Mouse (Mus musculus) hindbrain, embryonic 13.5 days (tissue): ENCODE results near the gene Wwox. TPM values are rescaled to one million over a fixed set of nuclear protein-coding genes. Genes with fewer than 3 reads are reported as not detected.

Source experiments
- ATAC-seq: fragments of 200-750 bp; cut with Nextera tagmentation; 2 replicates; pipeline ENCODE4 v1.8.0; 2017; ENCODE audit warnings: moderate TSS enrichment; ENCODE audit not compliant: low FRiP score
- H3K27ac ChIP-seq: fragments of 300-500 bp; sonication (generic); 2 replicates; pipeline ENCODE4 v1.5.1; 2015; ENCODE audit warnings: inconsistent platforms, mild to moderate bottlenecking, moderate library complexity
- H3K27me3 ChIP-seq: fragments of 300-500 bp; sonication (generic); 2 replicates; pipeline ENCODE4 v1.6.1; 2015; ENCODE audit warnings: mild to moderate bottlenecking, inconsistent platforms
- H3K36me3 ChIP-seq: fragments of 300-500 bp; sonication (generic); 2 replicates; pipeline ENCODE4 v1.6.1; 2015; ENCODE audit warnings: mild to moderate bottlenecking, inconsistent platforms
- H3K4me1 ChIP-seq: fragments of 300-500 bp; sonication (generic); replicated peaks from 2 replicates; pipeline ENCODE4 v1.6.1; 2015; ENCODE audit warnings: inconsistent platforms
- H3K4me2 ChIP-seq: fragments of 300-500 bp; sonication (generic); 2 replicates; pipeline ENCODE4 v1.6.1; 2015; ENCODE audit warnings: inconsistent platforms, mild to moderate bottlenecking, moderate library complexity
- H3K4me3 ChIP-seq: fragments of 300-500 bp; sonication (generic); 2 replicates; pipeline ENCODE4 v1.5.1; 2015; ENCODE audit warnings: mild to moderate bottlenecking, inconsistent platforms
- H3K9ac ChIP-seq: fragments of 300-500 bp; sonication (generic); 2 replicates; pipeline ENCODE4 v1.6.1; 2015; ENCODE audit warnings: mild to moderate bottlenecking, inconsistent platforms
- H3K9me3 ChIP-seq: fragments of 300-500 bp; sonication (generic); 2 replicates; pipeline ENCODE4 v1.6.1; 2016; ENCODE audit warnings: inconsistent platforms
- WGBS: fragments of 180-500 bp; shearing (Covaris S2); methylation state at CpG from one replicate; pipeline ENCODE4 v1.1.7; 2015; 5-methylcytosine and 5-hydroxymethylcytosine counted together
- polyA plus RNA-seq: library from polyadenylated mRNA; unstranded; fragments of >200 nt; fragmentation: Nextera tagmentation; extraction: Ambion mirVana; gene quantifications from 2 replicates; pipeline ENCODE4 v1.2.1, GENCODE M21; 2015

Gene Wwox
- polyA plus RNA-seq, 1 experiment from 2014 or later, result 13.8 TPM

GRCm38 (mm10) chr8:115112062-115112461, 672.6 kb downstream of the Wwox start:
- Histone ChIP-seq H3K36me3 (no peaks in the 10 kb centered on the region), H3K27me3 (0 out of 2 replicates have a peak, but pooled peaks cover 2% of the 10 kb centered on the region), H3K4me2 (no peak overlapping the region), H3K9ac (no peak overlapping the region), H3K4me3 (no peak overlapping the region), H3K27ac (no peak overlapping the region), H3K9me3 (no peaks in the 10 kb centered on the region), H3K4me1 (peaks cover 14% of the 10 kb centered on the region)
- ATAC-seq, result no peak
- WGBS, result 94% methylated on average over 2 of the region's 2 CpGs

DNA sequence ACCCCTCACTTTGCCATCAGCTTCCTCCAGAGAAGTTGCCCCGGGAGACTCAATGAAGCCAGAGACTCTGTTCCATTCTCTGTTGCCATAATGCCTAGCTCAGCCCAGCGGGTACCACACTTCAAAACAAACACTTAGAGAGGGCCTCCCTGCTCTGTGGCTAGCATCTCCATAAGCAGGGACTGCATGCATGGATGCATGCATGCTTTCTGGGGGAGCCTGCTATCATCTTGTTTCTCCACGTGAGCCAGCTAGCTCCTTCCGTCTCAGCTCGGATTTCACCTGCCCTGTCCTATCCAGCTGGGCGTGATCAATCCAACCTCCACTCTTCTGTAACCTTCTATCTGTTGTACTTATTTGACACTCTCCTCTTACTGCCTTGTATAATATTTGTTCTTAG, 675.0 kb downstream of the Wwox start:
- no peak overlapping the region for H3K4me3 ChIP-seq
- H3K9ac ChIP-seq, result no peak overlapping the region
- WGBS, result 28% methylated on average over 6 of the region's 6 CpGs
- H3K27ac ChIP-seq, result no peak overlapping the region
- 0 out of 2 replicates have a peak, but pooled peaks cover 1% of the 10 kb centered on the region for H3K27me3 ChIP-seq
- H3K4me2 ChIP-seq, result no peak overlapping the region
- H3K9me3 ChIP-seq, result no peaks in the 10 kb centered on the region
- no peaks in the 10 kb centered on the region for H3K36me3 ChIP-seq
- ATAC-seq, result no peak
- H3K4me1 ChIP-seq, result peaks cover 11% of the 10 kb centered on the region

- ATAC-seq, result no peak
- Histone ChIP-seq H3K27ac (no peak overlapping the region), H3K4me3 (no peak overlapping the region), H3K9ac (no peak overlapping the region), H3K4me2 (no peak overlapping the region), H3K4me1 (no peaks in the 10 kb centered on the region), H3K36me3 (no peaks in the 10 kb centered on the region), H3K27me3 (0 out of 2 replicates have a peak, but pooled peaks cover 2% of the 10 kb centered on the region), H3K9me3 (no peaks in the 10 kb centered on the region)
- WGBS, result 41% methylated on average over 7 of the region's 7 CpGs
Observed at GRCm38 (mm10) chr8:115126081-115126480, 686.6 kb downstream of the Wwox start.

GRCm38 (mm10) chr8:115126674-115127073, 687.2 kb downstream of the Wwox start:
- 0 out of 2 replicates have a peak, but pooled peaks cover 5% of the 10 kb centered on the region for H3K27me3 ChIP-seq
- no peaks in the 10 kb centered on the region for H3K36me3 ChIP-seq
- no peak overlapping the region for H3K4me3 ChIP-seq
- no peak overlapping the region for H3K4me2 ChIP-seq
- no peaks in the 10 kb centered on the region for H3K9me3 ChIP-seq
- H3K27ac ChIP-seq, result no peak overlapping the region
- H3K9ac ChIP-seq, result no peak overlapping the region
- no peak for ATAC-seq
- WGBS, result 90% methylated on average over 5 of the region's 5 CpGs
- H3K4me1 ChIP-seq, result no peaks in the 10 kb centered on the region

- Histone ChIP-seq H3K27ac (no peak overlapping the region), H3K4me3 (no peak overlapping the region), H3K9me3 (no peaks in the 10 kb centered on the region), H3K36me3 (no peaks in the 10 kb centered on the region), H3K4me2 (no peak overlapping the region), H3K9ac (no peak overlapping the region), H3K27me3 (0 out of 2 replicates have a peak, but pooled peaks cover 9% of the 10 kb centered on the region), H3K4me1 (peaks cover 11% of the 10 kb centered on the region)
- ATAC-seq, result no peak
- WGBS, result 95% methylated on average over 4 of the region's 4 CpGs
Observed at GRCm38 (mm10) chr8:115129307-115129706, 689.9 kb downstream of the Wwox start.

DNA sequence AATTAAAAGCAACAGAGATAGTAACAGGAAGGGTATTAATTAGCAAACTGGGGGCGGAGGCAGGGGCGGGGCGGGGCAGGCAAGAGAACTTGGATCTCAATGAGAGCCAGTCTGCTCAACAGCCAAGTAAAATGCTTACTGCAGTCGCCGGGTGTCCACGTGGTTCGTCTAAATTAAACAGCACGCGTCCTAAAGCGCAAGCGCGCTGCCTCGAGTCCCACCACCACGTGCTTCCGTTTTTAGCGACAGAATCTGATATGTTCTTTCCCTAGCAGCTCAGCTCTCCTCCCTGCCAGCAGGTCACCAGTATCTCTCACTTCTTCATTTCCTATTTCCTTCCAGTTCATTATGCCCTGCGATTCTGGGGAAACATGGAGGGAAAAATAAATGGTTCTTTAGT, 693.7 kb downstream of the Wwox start:
- Histone ChIP-seq H3K9me3 (no peaks in the 10 kb centered on the region), H3K9ac (no peak overlapping the region), H3K4me1 (peaks cover 11% of the 10 kb centered on the region), H3K4me2 (no peak overlapping the region), H3K4me3 (no peak overlapping the region), H3K27ac (no peak overlapping the region), H3K27me3 (0 out of 2 replicates have a peak, but pooled peaks cover 12% of the 10 kb centered on the region), H3K36me3 (no peaks in the 10 kb centered on the region)
- 79% methylated on average over 17 of the region's 17 CpGs for WGBS
- no peak for ATAC-seq

- 18% methylated on average over 7 of the region's 7 CpGs for WGBS
- Histone ChIP-seq H3K4me3 (no peak overlapping the region), H3K36me3 (no peaks in the 10 kb centered on the region), H3K4me1 (peaks cover 11% of the 10 kb centered on the region), H3K4me2 (no peak overlapping the region), H3K27me3 (0 out of 2 replicates have a peak, but pooled peaks cover 14% of the 10 kb centered on the region), H3K9ac (no peak overlapping the region), H3K27ac (no peak overlapping the region), H3K9me3 (no peaks in the 10 kb centered on the region)
- no peak for ATAC-seq
Observed at GRCm38 (mm10) chr8:115133711-115134218, 694.3 kb downstream of the Wwox start.

- H3K4me2 ChIP-seq, result no peak overlapping the region
- H3K27ac ChIP-seq, result no peak overlapping the region
- ATAC-seq, result no peak
- no peak overlapping the region for H3K4me3 ChIP-seq
- no peak overlapping the region for H3K9ac ChIP-seq
- H3K27me3 ChIP-seq, result 0 out of 2 replicates have a peak, but pooled peaks cover 17% of the 10 kb centered on the region
- no peaks in the 10 kb centered on the region for H3K36me3 ChIP-seq
- 91% methylated on average over 10 of the region's 10 CpGs for WGBS
- H3K9me3 ChIP-seq, result no peaks in the 10 kb centered on the region
- H3K4me1 ChIP-seq, result peaks cover 21% of the 10 kb centered on the region
Observed at GRCm38 (mm10) chr8:115136888-115137287, 697.4 kb downstream of the Wwox start.

DNA sequence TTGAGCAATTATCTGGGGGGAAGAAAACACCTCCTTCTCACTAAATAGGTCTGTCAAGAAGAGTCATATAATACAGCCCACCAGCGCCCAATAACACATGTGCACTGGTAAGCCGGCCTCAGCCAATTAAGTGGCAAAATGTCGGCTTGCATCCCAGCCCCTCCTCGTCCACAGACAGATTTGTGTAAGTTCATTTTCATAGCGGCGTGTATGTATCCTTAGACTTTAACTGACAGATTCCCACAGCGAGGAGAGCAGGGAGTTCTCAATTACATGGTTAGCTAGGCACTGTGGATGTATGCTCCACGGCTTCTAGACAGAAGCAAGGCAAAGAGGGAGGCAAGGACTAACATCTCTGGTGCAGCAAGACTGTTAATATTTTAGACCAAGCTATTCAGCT, 702.2 kb downstream of the Wwox start:
- WGBS, result 44% methylated on average over 8 of the region's 8 CpGs
- Histone ChIP-seq H3K4me1 (peaks cover 27% of the 10 kb centered on the region), H3K4me3 (no peak overlapping the region), H3K36me3 (no peaks in the 10 kb centered on the region), H3K27ac (no peak overlapping the region), H3K9me3 (no peaks in the 10 kb centered on the region), H3K27me3 (peaks cover 29% of the 10 kb centered on the region; the same call in 1 of the 2 replicates), H3K9ac (no peak overlapping the region), H3K4me2 (0 out of 2 replicates have a peak overlapping the region, but pooled peaks have one; percentile 3)
- ATAC-seq, result no peak

GRCm38 (mm10) chr8:115143530-115144320, 704.3 kb downstream of the Wwox start:
- Histone ChIP-seq H3K4me1 (peaks cover 33% of the 10 kb centered on the region), H3K36me3 (no peaks in the 10 kb centered on the region), H3K4me3 (no peak overlapping the region), H3K4me2 (no peak overlapping the region), H3K9ac (no peak overlapping the region), H3K27me3 (peaks cover 27% of the 10 kb centered on the region; the same call in 1 of the 2 replicates), H3K27ac (no peak overlapping the region), H3K9me3 (no peaks in the 10 kb centered on the region)
- WGBS, result 34% methylated on average over 9 of the region's 9 CpGs
- no peak for ATAC-seq

- Histone ChIP-seq H3K27me3 (peaks cover 24% of the 10 kb centered on the region; the same call in 1 of the 2 replicates), H3K9me3 (no peaks in the 10 kb centered on the region), H3K4me2 (no peak overlapping the region), H3K4me3 (no peak overlapping the region), H3K27ac (no peak overlapping the region), H3K4me1 (peaks cover 44% of the 10 kb centered on the region), H3K9ac (no peak overlapping the region), H3K36me3 (no peaks in the 10 kb centered on the region)
- WGBS, result 48% methylated on average over 9 of the region's 9 CpGs
- ATAC-seq, result no peak
Observed at GRCm38 (mm10) chr8:115147006-115147405, 707.6 kb downstream of the Wwox start.

GRCm38 (mm10) chr8:115150446-115151109, 711.1 kb downstream of the Wwox start:
- H3K27ac ChIP-seq, result peak overlapping the region; percentile 49; the same call in 1 of the 2 replicates
- no peak overlapping the region for H3K4me3 ChIP-seq
- H3K9ac ChIP-seq, result no peak overlapping the region
- 42% methylated on average over 24 of the region's 24 CpGs for WGBS
- H3K36me3 ChIP-seq, result no peaks in the 10 kb centered on the region
- no peak overlapping the region for H3K4me2 ChIP-seq
- peaks cover 22% of the 10 kb centered on the region; the same call in 1 of the 2 replicates for H3K27me3 ChIP-seq
- H3K4me1 ChIP-seq, result peaks cover 42% of the 10 kb centered on the region
- ATAC-seq, result peak; percentile 33; the same call in 1 of the 2 replicates
- no peaks in the 10 kb centered on the region for H3K9me3 ChIP-seq
